Mouse (Mus musculus): ENCODE data around the gene Musk. TPM values are rescaled to one million over a fixed set of nuclear protein-coding genes. Genes with fewer than 3 reads are reported as not detected.
"Not testable (repeated sequence)": the region's sequence is repeated elsewhere in the genome, so short reads cannot be mapped to it uniquely, and the experiment has no call there.

Musk gene
- not detected in 2 replicates for total RNA-seq (2017)

- ATAC-seq (replicated peaks; ENCODE audit: low read depth, poor library complexity, severe bottlenecking) = no peak
Observed at GRCm38 (mm10) chr4:58285687-58286086, at the start of gene Musk. TSS of gene Musk (plus strand) at chr4:58285960.

DNA sequence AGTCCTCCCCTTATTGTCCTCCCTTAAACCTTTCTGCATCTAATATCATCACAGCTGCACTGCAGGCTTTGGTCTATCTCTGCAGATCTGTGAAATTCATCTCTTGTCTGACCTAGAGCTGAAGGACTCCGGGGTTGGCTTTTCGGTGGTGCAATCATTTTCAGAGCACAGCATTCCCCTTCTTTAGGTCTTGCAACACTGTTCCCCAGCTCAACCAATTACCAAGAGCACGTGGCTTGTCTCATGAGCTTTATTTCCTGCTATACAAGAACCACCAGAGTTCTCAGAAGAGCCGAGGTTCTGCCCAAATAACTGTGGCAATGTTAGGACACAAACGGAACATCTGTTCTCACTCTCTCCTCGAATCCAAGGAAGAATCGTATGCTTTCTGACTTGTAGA, 45.3 kb upstream of the Musk start:
- ATAC-seq (replicated peaks; ENCODE audit: low read depth, poor library complexity, severe bottlenecking) = peak; percentile 62

- ATAC-seq (replicated peaks; ENCODE audit: low read depth, poor library complexity, severe bottlenecking) = no peak
Observed at GRCm38 (mm10) chr4:58245544-58245943, 40.2 kb upstream of the Musk start.

- ATAC-seq (replicated peaks; ENCODE audit: low read depth, poor library complexity, severe bottlenecking) = no peak
Observed at GRCm38 (mm10) chr4:58252381-58252780, 33.4 kb upstream of the Musk start.

DNA sequence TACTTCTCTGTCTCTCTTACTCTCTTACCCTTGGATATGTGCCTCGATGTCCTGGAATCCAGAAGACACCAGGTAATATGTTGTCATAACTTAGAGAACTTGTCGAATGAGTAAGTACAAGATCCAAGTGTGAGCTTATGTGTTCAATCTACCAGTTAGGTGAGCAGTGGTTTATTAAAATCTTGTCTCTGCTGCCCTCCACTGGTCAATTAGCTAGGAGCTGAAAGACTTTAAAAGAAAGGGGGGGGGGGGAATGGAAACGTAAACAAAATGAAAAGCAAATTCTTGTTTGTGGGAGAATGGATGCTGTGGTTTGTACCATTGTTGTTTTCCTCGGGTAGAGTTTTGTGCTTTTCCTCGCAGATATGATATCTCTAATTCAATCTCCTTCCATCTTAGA, 32.4 kb upstream of the Musk start:
- ATAC-seq (replicated peaks; ENCODE audit: low read depth, poor library complexity, severe bottlenecking) = 0 out of 2 replicates have a peak, but pooled peaks have one; percentile 60

GRCm38 (mm10) chr4:58260767-58261166, 25.0 kb upstream of the Musk start:
- ATAC-seq (replicated peaks; ENCODE audit: low read depth, poor library complexity, severe bottlenecking) = not testable (repeated sequence)

GRCm38 (mm10) chr4:58266294-58266693, 19.5 kb upstream of the Musk start:
- ATAC-seq (replicated peaks; ENCODE audit: low read depth, poor library complexity, severe bottlenecking) = peak; percentile 60; the same call in 1 of the 2 replicates

- ATAC-seq (replicated peaks; ENCODE audit: low read depth, poor library complexity, severe bottlenecking) = no peak
Observed at GRCm38 (mm10) chr4:58268897-58269542, 16.7 kb upstream of the Musk start.

- no peak for ATAC-seq (replicated peaks; ENCODE audit: low read depth, poor library complexity, severe bottlenecking)
Observed at GRCm38 (mm10) chr4:58269961-58270360, 15.8 kb upstream of the Musk start.

DNA sequence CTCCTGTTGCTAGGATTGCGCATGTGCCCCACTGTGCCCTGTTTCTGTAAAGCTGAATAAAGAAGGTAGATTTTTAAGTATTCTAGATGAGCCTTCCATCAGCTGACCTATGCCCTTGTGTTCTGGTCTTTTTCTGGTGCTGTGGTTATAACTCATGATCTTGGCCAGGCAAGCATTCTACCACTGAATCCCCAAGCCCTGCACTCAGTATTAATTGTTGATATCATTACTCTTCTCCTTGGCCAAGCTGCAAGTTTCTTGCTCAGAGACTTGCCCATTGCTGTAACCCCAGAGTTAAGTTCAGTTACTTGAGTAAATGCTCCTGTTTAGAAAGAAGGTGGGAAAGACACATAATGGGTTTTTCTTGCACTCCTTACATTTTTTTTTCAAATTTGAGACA, 14.8 kb upstream of the Musk start:
- no peak for ATAC-seq (replicated peaks; ENCODE audit: low read depth, poor library complexity, severe bottlenecking)

DNA sequence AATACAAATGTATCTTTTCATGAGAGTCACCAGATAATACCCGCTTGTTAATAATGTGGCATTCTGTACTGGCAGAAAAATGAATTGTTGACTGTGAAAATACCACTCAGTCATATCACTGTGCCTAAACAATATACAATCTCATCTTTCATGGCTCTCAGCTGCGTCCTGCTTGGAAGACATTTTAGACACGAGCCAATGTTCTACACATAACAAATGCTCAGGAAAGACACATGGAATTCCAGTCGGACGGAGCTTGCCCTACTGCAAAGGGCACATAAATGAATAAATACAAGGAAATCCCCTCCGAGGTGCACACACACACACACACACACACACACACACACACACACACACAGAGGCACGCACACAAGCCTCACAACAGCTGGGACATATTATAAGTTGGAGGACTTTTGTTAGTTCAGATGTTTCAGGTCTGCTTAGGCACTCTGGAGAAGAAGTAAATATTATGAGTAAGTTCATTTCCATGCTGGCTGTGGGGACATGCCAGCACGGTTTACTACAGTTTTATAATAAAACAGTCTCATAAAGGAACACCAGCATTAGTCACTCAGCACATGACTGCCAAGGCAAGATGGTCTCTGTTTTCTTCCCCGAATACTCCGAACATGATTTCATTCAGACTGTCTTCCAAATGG, 14.1 kb upstream of the Musk start:
- ATAC-seq (replicated peaks; ENCODE audit: low read depth, poor library complexity, severe bottlenecking) = no peak

GRCm38 (mm10) chr4:58275261-58275895, 10.4 kb upstream of the Musk start:
- no peak for ATAC-seq (replicated peaks; ENCODE audit: low read depth, poor library complexity, severe bottlenecking)

DNA sequence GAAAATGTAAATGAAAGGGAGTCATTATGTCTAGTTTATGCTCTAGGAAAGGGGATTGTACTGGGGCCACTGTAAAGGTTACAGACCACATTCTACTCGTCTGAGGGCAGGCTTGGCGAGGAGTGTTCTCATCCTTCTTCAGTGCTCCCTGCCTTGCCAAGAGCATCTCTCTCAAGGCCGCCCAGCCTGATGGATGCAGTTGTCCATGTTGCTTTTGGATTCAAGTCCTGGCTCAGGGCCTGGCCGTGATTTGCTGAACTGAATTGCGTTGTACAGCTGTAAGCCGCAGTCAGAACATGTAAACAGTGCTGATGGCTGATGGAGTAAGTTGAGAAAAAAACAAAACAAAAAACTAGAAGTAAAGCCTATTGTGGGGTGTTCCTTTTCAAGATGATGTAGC, 7.4 kb upstream of the Musk start:
- ATAC-seq (replicated peaks; ENCODE audit: low read depth, poor library complexity, severe bottlenecking) = no peak

DNA sequence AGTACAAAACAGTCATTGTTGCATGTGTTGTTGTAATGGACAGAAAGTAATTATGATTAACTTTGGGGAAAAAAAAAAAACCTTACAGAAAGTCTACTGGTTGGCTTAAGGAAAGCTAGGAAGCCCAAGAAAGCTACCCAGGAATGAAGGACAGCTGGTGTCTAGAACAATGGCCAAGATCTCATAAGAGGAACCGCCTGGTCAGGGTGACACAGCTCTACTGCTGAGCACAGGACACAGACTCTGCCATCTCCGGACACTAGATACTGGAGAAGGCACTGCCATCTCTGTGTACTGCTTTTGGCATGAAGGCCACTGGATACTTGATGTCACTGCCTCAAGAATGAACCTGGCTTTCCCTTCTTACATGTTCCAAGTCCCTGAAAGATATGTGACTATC, 5.6 kb upstream of the Musk start:
- ATAC-seq (replicated peaks; ENCODE audit: low read depth, poor library complexity, severe bottlenecking) = no peak

DNA sequence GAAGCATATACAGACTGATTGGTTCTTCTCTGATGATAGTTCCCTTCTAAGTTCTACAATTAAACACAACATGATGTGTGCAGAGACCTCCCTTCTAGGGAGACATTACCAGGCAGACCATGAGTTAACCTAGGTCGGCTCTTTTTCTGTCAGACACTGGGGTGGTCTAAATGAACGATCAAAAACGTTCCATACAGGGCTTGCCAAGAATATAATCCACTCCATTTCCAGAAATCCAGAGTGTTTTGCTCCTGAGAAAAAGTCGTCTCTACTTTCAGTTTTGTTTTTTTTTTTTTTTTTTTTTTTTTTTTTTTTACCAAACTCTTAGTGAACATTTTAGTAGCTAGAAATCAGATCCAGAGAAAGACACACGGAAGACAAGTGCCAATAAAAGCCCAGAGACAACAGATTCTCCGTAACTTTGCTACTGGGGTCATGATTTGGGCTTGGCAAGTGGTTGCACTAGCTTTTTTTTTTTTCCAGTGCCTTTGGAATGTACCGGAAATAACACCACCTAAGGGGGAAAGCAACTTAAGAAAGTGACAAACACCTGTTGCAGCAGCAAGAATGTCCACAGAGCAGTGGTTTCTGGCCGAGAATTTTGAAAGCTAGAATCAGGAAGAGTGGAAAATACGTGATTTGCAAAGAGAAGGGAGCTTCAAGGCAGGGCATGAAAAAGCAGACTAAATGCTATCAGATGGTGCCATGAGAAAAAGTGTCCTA, 769 bp downstream of the Musk start:
- no peak for ATAC-seq (replicated peaks; ENCODE audit: low read depth, poor library complexity, severe bottlenecking)

- no peak for ATAC-seq (replicated peaks; ENCODE audit: low read depth, poor library complexity, severe bottlenecking)
Observed at GRCm38 (mm10) chr4:58288753-58289152, 3.0 kb downstream of the Musk start.

- ATAC-seq (replicated peaks; ENCODE audit: low read depth, poor library complexity, severe bottlenecking) = no peak
Observed at GRCm38 (mm10) chr4:58291828-58292227, 6.1 kb downstream of the Musk start.

DNA sequence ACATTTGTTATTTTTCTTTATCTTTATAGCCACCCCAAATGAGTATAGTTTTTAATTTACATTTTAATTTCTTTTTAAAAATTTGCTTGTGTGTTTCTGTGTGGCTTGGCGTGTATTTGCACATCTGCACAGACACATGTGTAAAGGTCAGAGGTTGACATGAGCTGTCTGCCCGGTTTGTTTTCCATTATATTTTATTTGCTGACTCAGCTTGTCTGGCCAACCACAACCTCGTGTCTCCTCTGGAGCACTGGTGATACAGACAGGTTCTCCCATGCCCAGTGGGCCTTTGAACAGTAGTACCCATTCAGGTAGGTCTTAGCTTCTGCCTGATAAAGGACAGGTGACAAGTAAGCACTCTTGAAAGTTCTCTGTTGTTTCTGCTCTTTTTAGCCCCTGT, 7.3 kb downstream of the Musk start:
- no peak for ATAC-seq (replicated peaks; ENCODE audit: low read depth, poor library complexity, severe bottlenecking)

DNA sequence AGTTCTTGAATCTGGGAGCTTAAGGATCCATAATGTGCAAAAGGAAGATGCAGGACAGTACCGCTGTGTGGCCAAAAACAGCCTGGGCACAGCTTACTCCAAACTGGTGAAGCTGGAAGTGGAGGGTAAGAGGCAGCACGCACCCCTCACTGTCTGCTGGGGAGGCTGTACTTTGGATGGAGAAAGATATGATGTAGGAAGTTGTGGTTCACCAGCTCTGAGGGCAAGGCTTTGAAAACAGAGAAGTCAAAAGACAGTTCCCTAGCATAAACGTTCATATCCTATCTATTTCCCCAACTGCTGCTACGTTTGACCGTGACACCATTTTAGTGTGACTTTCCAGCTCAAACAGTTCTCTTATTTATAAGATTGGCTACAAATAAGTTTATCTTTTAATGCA, 18.1 kb downstream of the Musk start:
- peak; percentile 99 for ATAC-seq (replicated peaks; ENCODE audit: low read depth, poor library complexity, severe bottlenecking)

DNA sequence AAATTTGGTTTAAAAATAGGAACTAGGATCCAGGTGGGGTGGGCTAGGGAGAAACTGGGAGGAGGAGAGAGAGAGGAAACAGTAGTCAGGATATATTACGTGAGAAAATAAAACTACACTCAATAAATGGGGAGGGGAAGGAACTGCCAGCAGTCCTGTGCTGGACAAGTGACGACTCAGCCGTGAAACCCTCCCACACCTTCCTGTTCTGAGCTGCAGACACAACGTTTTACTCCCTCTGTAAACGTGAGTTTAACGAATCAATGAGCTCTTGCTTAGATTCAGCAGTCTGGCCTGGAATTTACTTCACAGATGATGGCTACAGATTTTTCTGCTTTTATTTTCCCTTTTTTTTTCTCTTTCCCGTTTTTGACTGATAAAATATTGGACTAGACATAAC, 18.8 kb downstream of the Musk start:
- peak; percentile 72 for ATAC-seq (replicated peaks; ENCODE audit: low read depth, poor library complexity, severe bottlenecking)

- ATAC-seq (replicated peaks; ENCODE audit: low read depth, poor library complexity, severe bottlenecking) = no peak
Observed at GRCm38 (mm10) chr4:58307421-58307820, 21.7 kb downstream of the Musk start.

Data from common myeloid progenitor, adult 5-6 weeks (primary cell).